Mouse (Mus musculus): Measurements from ENCODE around the gene Arhgef5. TPM values are rescaled to one million over a fixed set of nuclear protein-coding genes. Genes with fewer than 3 reads are reported as not detected.

The Arhgef5 gene
- polyA plus RNA-seq, 1 experiment from 2014 or later = 5.1 TPM

GRCm38 (mm10) chr6:43272597-43272996 lies 7.2 kb downstream of the Arhgef5 start:
- Histone ChIP-seq H3K9me3 (ENCODE audit: control insufficient read depth, low read length) (no peaks in the 10 kb centered on the region), H3K4me2 (ENCODE audit: low read depth, severe bottlenecking) (no peak overlapping the region), H3K9ac (ENCODE audit: low read length) (no peak overlapping the region), H3K4me1 (ENCODE audit: control insufficient read depth, insufficient read depth, low read length) (no peaks in the 10 kb centered on the region), H3K4me3 (ENCODE audit: low read depth, low read length) (no peak overlapping the region), H3K27ac (replicated peaks; ENCODE audit: low read depth, low read length) (no peak overlapping the region), H3K36me3 (ENCODE audit: control insufficient read depth, insufficient read depth, low read length) (no peaks in the 10 kb centered on the region), H3K27me3 (ENCODE audit: control insufficient read depth, insufficient read depth, low read length) (no peaks in the 10 kb centered on the region)
- ATAC-seq (ENCODE audit: insufficient number of reproducible peaks, low FRiP score, low TSS enrichment, low read depth) (no peak), DNase-seq (ENCODE audit: low spot score) (no peak)

GRCm38 (mm10) chr6:43274123-43274522 lies 8.7 kb downstream of the Arhgef5 start:
- no peak for DNase-seq (ENCODE audit: low spot score)
- 89% methylated on average over 4 of the region's 4 CpGs for WGBS

DNA sequence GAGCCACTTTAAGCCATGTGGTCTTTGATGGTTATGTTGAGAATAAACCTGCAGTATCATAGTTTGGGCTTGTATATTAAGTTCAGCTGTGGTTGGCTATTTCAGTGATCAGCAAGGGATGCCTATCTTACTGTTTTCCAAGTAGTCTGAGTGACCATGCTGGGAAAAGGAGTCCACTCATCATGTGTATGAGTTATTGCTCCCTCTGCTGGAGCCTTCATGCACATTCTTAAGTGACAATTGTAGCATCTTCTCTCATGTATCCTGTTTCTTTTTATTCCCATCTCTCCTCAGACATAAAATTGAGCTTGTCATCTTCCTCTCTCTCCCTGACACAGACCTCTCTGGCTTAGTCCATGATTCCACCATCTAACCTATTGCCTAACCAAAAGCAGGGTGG lies 12.9 kb downstream of the Arhgef5 start:
- Histone ChIP-seq H3K27me3 (ENCODE audit: control insufficient read depth, insufficient read depth, low read length) (no peaks in the 10 kb centered on the region), H3K4me3 (ENCODE audit: low read depth, low read length) (no peak overlapping the region), H3K4me1 (ENCODE audit: control insufficient read depth, insufficient read depth, low read length) (no peaks in the 10 kb centered on the region), H3K9ac (ENCODE audit: low read length) (no peak overlapping the region), H3K27ac (replicated peaks; ENCODE audit: low read depth, low read length) (no peak overlapping the region), H3K9me3 (ENCODE audit: control insufficient read depth, low read length) (no peaks in the 10 kb centered on the region), H3K36me3 (ENCODE audit: control insufficient read depth, insufficient read depth, low read length) (no peaks in the 10 kb centered on the region), H3K4me2 (ENCODE audit: low read depth, severe bottlenecking) (no peak overlapping the region)
- ATAC-seq (ENCODE audit: insufficient number of reproducible peaks, low FRiP score, low TSS enrichment, low read depth) (no peak), DNase-seq (ENCODE audit: low spot score) (no peak)

More at GRCm38 (mm10) chr6:43274123-43274522, 8.7 kb downstream of the Arhgef5 start:
- Histone ChIP-seq H3K4me1 (ENCODE audit: control insufficient read depth, insufficient read depth, low read length) (no peaks in the 10 kb centered on the region), H3K9me3 (ENCODE audit: control insufficient read depth, low read length) (no peaks in the 10 kb centered on the region), H3K27me3 (ENCODE audit: control insufficient read depth, insufficient read depth, low read length) (no peaks in the 10 kb centered on the region), H3K4me3 (ENCODE audit: low read depth, low read length) (no peak overlapping the region), H3K27ac (replicated peaks; ENCODE audit: low read depth, low read length) (no peak overlapping the region), H3K9ac (ENCODE audit: low read length) (no peak overlapping the region), H3K36me3 (ENCODE audit: control insufficient read depth, insufficient read depth, low read length) (no peaks in the 10 kb centered on the region), H3K4me2 (ENCODE audit: low read depth, severe bottlenecking) (no peak overlapping the region)
- ATAC-seq (ENCODE audit: insufficient number of reproducible peaks, low FRiP score, low TSS enrichment, low read depth) = no peak

DNA sequence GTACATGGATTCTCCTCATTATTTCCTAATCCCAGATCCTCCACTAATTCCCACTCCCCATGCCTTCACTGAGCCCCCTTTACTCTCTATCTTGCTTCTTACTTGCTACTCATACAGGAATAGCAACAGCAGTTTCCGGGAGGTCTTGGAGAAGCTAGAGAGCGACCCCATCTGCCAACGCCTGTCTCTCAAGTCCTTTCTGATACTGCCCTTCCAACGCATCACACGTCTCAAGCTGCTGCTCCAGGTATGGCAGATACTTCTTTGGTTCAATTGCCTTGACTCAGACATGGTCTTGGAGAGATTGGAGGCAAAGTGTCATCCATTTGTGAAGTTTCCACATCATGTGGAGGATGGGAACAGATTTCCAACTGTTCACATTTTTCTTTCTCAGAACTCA lies 15.1 kb downstream of the Arhgef5 start:
- H3K27ac ChIP-seq (replicated peaks; ENCODE audit: low read depth, low read length) = no peak overlapping the region
- no peak overlapping the region for H3K4me2 ChIP-seq (ENCODE audit: low read depth, severe bottlenecking)
- no peaks in the 10 kb centered on the region for H3K4me1 ChIP-seq (ENCODE audit: control insufficient read depth, insufficient read depth, low read length)
- DNase-seq (ENCODE audit: low spot score) = no peak
- no peaks in the 10 kb centered on the region for H3K36me3 ChIP-seq (ENCODE audit: control insufficient read depth, insufficient read depth, low read length)
- no peak overlapping the region for H3K4me3 ChIP-seq (ENCODE audit: low read depth, low read length)
- H3K9ac ChIP-seq (ENCODE audit: low read length) = no peak overlapping the region
- 94% methylated on average over 5 of the region's 5 CpGs for WGBS
- ATAC-seq (ENCODE audit: insufficient number of reproducible peaks, low FRiP score, low TSS enrichment, low read depth) = no peak
- no peaks in the 10 kb centered on the region for H3K27me3 ChIP-seq (ENCODE audit: control insufficient read depth, insufficient read depth, low read length)
- no peaks in the 10 kb centered on the region for H3K9me3 ChIP-seq (ENCODE audit: control insufficient read depth, low read length)

GRCm38 (mm10) chr6:43292041-43292440 lies 26.7 kb downstream of the Arhgef5 start:
- ATAC-seq (ENCODE audit: insufficient number of reproducible peaks, low FRiP score, low TSS enrichment, low read depth) (no peak), DNase-seq (ENCODE audit: low spot score) (no peak)
- Histone ChIP-seq H3K36me3 (ENCODE audit: control insufficient read depth, insufficient read depth, low read length) (no peaks in the 10 kb centered on the region), H3K27me3 (ENCODE audit: control insufficient read depth, insufficient read depth, low read length) (no peaks in the 10 kb centered on the region), H3K9ac (ENCODE audit: low read length) (no peak overlapping the region), H3K4me1 (ENCODE audit: control insufficient read depth, insufficient read depth, low read length) (no peaks in the 10 kb centered on the region), H3K4me3 (ENCODE audit: low read depth, low read length) (no peak overlapping the region), H3K9me3 (ENCODE audit: control insufficient read depth, low read length) (no peaks in the 10 kb centered on the region), H3K27ac (replicated peaks; ENCODE audit: low read depth, low read length) (no peak overlapping the region), H3K4me2 (ENCODE audit: low read depth, severe bottlenecking) (no peak overlapping the region)
- WGBS = 79% methylated on average over 3 of the region's 3 CpGs

DNA sequence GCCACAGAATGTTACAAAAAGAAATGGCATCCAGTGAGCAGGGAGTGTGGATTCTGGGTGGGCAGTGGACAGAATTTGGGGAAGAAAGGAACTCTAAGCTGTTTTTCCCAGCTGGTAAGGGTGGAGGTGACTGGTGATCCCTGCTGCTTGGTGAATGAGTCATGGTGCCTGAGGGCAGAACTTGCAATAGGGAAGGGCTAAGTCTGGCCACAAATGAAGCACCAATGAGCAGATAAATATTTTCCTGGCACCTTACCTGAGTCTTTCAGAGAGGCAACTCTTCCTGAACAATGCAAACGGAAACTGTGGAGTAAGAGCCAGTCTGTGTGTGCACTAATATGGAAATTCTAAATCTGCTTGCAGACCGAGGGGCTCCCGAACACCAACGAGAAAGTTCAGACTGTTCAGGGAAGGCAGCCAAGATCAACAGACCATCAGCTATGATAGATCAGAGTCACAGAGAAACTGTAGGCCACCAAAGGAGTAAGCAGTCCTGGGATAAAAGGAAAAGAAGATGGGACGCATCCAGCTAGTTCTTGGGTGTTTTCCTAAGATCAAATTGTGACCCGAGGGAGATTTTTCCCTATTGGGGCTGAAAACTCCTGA lies 27.2 kb downstream of the Arhgef5 start:
- Histone ChIP-seq H3K36me3 (ENCODE audit: control insufficient read depth, insufficient read depth, low read length) (no peaks in the 10 kb centered on the region), H3K9ac (ENCODE audit: low read length) (no peak overlapping the region), H3K4me1 (ENCODE audit: control insufficient read depth, insufficient read depth, low read length) (no peaks in the 10 kb centered on the region), H3K4me3 (ENCODE audit: low read depth, low read length) (no peak overlapping the region), H3K27me3 (ENCODE audit: control insufficient read depth, insufficient read depth, low read length) (no peaks in the 10 kb centered on the region), H3K27ac (replicated peaks; ENCODE audit: low read depth, low read length) (no peak overlapping the region), H3K4me2 (ENCODE audit: low read depth, severe bottlenecking) (no peak overlapping the region), H3K9me3 (ENCODE audit: control insufficient read depth, low read length) (no peaks in the 10 kb centered on the region)
- ATAC-seq (ENCODE audit: insufficient number of reproducible peaks, low FRiP score, low TSS enrichment, low read depth) (no peak), DNase-seq (ENCODE audit: low spot score) (no peak)
- WGBS = 88% methylated on average over 6 of the region's 6 CpGs

DNA sequence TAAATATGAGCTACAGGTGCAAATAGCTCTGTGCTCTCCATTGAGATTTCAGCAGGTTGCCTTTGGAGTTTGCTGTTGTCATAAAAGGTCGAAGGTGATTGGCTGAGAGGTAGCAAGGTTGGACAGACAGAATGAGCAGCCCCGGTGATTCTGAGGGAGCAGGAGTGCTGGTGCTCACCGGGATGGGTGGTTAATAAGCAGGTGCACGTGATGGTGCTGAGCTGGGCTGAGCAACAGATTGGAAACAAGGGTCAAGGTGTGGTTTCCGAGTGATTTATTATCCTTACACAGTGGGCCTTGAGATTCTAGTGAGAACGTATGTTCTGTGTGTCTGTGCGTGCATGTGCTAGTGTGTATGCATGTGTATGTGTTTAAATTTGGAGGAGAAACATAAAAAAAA lies 27.8 kb downstream of the Arhgef5 start:
- Histone ChIP-seq H3K27me3 (ENCODE audit: control insufficient read depth, insufficient read depth, low read length) (no peaks in the 10 kb centered on the region), H3K27ac (replicated peaks; ENCODE audit: low read depth, low read length) (no peak overlapping the region), H3K4me1 (ENCODE audit: control insufficient read depth, insufficient read depth, low read length) (no peaks in the 10 kb centered on the region), H3K9ac (ENCODE audit: low read length) (no peak overlapping the region), H3K36me3 (ENCODE audit: control insufficient read depth, insufficient read depth, low read length) (no peaks in the 10 kb centered on the region), H3K9me3 (ENCODE audit: control insufficient read depth, low read length) (no peaks in the 10 kb centered on the region), H3K4me2 (ENCODE audit: low read depth, severe bottlenecking) (no peak overlapping the region), H3K4me3 (ENCODE audit: low read depth, low read length) (no peak overlapping the region)
- DNase-seq (ENCODE audit: low spot score) (no peak), ATAC-seq (ENCODE audit: insufficient number of reproducible peaks, low FRiP score, low TSS enrichment, low read depth) (no peak)
- WGBS = 73% methylated on average over 7 of the region's 7 CpGs

GRCm38 (mm10) chr6:43295908-43296307 lies 30.5 kb downstream of the Arhgef5 start:
- 50% methylated on average over 5 of the region's 5 CpGs for WGBS
- DNase-seq (ENCODE audit: low spot score) = no peak
- no peak for ATAC-seq (ENCODE audit: insufficient number of reproducible peaks, low FRiP score, low TSS enrichment, low read depth)

More at GRCm38 (mm10) chr6:43295908-43296307, 30.5 kb downstream of the Arhgef5 start:
- Histone ChIP-seq H3K4me2 (ENCODE audit: low read depth, severe bottlenecking) (no peak overlapping the region), H3K27ac (replicated peaks; ENCODE audit: low read depth, low read length) (no peak overlapping the region), H3K9ac (ENCODE audit: low read length) (no peak overlapping the region), H3K36me3 (ENCODE audit: control insufficient read depth, insufficient read depth, low read length) (no peaks in the 10 kb centered on the region), H3K9me3 (ENCODE audit: control insufficient read depth, low read length) (no peaks in the 10 kb centered on the region), H3K4me1 (ENCODE audit: control insufficient read depth, insufficient read depth, low read length) (no peaks in the 10 kb centered on the region), H3K27me3 (ENCODE audit: control insufficient read depth, insufficient read depth, low read length) (no peaks in the 10 kb centered on the region), H3K4me3 (ENCODE audit: low read depth, low read length) (no peak overlapping the region)
